Mouse (Mus musculus) C2C12 (cell line): Measurements from ENCODE around the gene Coro2b. TPM values are rescaled to one million over a fixed set of nuclear protein-coding genes. Genes with fewer than 3 reads are reported as not detected.

Source experiments
- H3K27me3 ChIP-seq: one replicate; pipeline ENCODE4 v1.6.1; 2011; ENCODE audit not compliant: control insufficient read depth, insufficient read depth, insufficient read length
- H3K36me3 ChIP-seq: one replicate; pipeline ENCODE4 v1.6.1; 2011; ENCODE audit not compliant: control insufficient read depth, insufficient read depth
- H3K4me3 ChIP-seq: one replicate; pipeline ENCODE4 v1.5.1; 2011; ENCODE audit warnings: mild to moderate bottlenecking, control low read depth; ENCODE audit not compliant: poor library complexity, insufficient read depth, severe bottlenecking
- H3K79me2 ChIP-seq: one replicate; pipeline ENCODE4 v1.6.1; 2011; ENCODE audit not compliant: control insufficient read depth, insufficient read depth
- H3K79me3 ChIP-seq: one replicate; pipeline ENCODE4 v1.6.1; 2011; ENCODE audit warnings: low read depth, control low read depth
- H3ac ChIP-seq: one replicate; pipeline ENCODE3; 2011; ENCODE audit warnings: low read depth; ENCODE audit not compliant: control insufficient read depth, insufficient read length
- CEBPB ChIP-seq: IDR thresholded peaks from one replicate; pipeline ENCODE4 v1.6.1; 2011; ENCODE audit warnings: low read depth, mild to moderate bottlenecking, control low read depth, moderate library complexity
- CTCF ChIP-seq: IDR thresholded peaks from one replicate; pipeline ENCODE4 v1.5.1; 2011; ENCODE audit not compliant: control insufficient read depth, insufficient read depth, insufficient read length
- FOSL1 ChIP-seq: IDR thresholded peaks from one replicate; pipeline ENCODE4 v1.8.0; 2011; ENCODE audit warnings: mild to moderate bottlenecking, low read length; ENCODE audit not compliant: poor library complexity, insufficient read depth, severe bottlenecking
- MAX ChIP-seq: IDR thresholded peaks from one replicate; pipeline ENCODE4 v1.6.1; 2011; ENCODE audit warnings: mild to moderate bottlenecking, control low read depth
- MYOD1 ChIP-seq: IDR thresholded peaks from one replicate; pipeline ENCODE4 v1.6.1; 2011; ENCODE audit warnings: low read depth; ENCODE audit not compliant: control insufficient read depth, insufficient read length
- MYOG ChIP-seq: IDR thresholded peaks from one replicate; pipeline ENCODE4 v1.6.1; 2011; ENCODE audit not compliant: control insufficient read depth, insufficient read length; ENCODE audit errors: extremely low read depth
- USF1 ChIP-seq: IDR thresholded peaks from one replicate; pipeline ENCODE4 v1.6.1; 2011; ENCODE audit warnings: low read depth, mild to moderate bottlenecking, control low read depth, moderate library complexity
- polyA plus RNA-seq: library from polyadenylated mRNA; unstranded; fragments of >200 nt; fragmentation: generic; extraction: Trizol; gene quantifications from one replicate; pipeline ENCODE4 v1.2.1, GENCODE M21; 2012; ENCODE audit warnings: missing spikeins

Gene Coro2b
- polyA plus RNA-seq, 1 experiment: 9.9 TPM

DNA sequence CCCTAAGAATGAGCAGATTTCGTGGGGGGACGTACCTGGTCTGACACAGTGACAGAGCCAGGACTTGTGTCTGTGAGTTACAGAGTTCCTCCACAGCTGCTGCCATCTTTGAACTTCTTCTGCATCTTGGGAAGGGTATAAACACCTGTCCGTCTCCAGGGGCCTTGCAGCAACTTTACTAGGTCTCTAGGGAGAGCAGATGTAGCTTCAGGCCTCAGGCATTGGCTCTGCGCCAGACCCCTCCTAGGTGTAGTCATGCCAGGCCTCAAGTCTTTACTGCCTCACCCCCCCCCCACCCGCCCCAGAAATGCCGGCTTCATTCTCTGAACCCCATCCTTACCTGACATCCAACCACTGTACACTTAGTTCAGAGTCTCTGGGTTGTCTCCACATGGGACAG lies 1.1 kb upstream of the Coro2b start:
- Histone ChIP-seq H3K79me2 (no peaks in the 10 kb centered on the region), H3K36me3 (no peaks in the 10 kb centered on the region), H3K4me3 (no peak overlapping the region), H3K27me3 (no peaks in the 10 kb centered on the region), H3K79me3 (no peaks in the 10 kb centered on the region), H3ac (no peak overlapping the region)
- no peak for TF ChIP-seq CEBPB
- no peak for TF ChIP-seq MYOG
- TF ChIP-seq MAX: no peak
- no peak for TF ChIP-seq MYOD1
- no peak for TF ChIP-seq USF1
- no peak for TF ChIP-seq CTCF
- no peak for TF ChIP-seq FOSL1

DNA sequence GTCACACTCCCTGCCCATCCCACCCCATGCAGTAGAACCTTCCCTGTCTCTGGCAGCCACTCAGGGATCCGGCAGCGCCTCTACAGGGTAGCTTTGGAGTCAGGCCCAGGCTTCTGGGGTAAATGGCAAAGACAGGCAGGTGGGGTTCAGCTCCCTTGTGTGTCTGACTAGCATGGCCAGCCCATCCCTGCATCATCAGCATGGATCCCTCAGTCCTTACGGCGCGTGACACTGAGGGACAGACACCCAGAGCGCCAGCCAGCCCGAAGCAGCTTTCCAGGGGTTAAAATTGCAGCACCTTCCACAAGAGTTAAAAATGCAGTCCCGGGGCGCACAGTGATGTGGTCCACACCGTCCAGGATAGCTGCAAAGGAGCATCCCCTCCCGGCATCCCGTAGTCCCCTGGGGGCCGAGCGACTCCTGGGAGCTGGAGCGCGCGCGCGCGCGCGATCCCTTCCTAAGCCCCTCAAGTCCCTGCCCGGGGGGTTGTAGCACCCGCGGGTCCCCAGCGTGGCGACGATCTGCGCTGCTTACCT lies 657 bp downstream of the Coro2b start:
- H3ac ChIP-seq: peak overlapping the region; percentile 58
- peak overlapping the region; percentile 23 for H3K4me3 ChIP-seq
- TF ChIP-seq FOSL1 (no peak), USF1 (no peak), CTCF (no peak), CEBPB (no peak), MYOD1 (no peak), MAX (no peak), MYOG (no peak)
- H3K79me2 ChIP-seq: no peaks in the 10 kb centered on the region
- H3K27me3 ChIP-seq: no peaks in the 10 kb centered on the region
- H3K36me3 ChIP-seq: no peaks in the 10 kb centered on the region
- no peaks in the 10 kb centered on the region for H3K79me3 ChIP-seq

DNA sequence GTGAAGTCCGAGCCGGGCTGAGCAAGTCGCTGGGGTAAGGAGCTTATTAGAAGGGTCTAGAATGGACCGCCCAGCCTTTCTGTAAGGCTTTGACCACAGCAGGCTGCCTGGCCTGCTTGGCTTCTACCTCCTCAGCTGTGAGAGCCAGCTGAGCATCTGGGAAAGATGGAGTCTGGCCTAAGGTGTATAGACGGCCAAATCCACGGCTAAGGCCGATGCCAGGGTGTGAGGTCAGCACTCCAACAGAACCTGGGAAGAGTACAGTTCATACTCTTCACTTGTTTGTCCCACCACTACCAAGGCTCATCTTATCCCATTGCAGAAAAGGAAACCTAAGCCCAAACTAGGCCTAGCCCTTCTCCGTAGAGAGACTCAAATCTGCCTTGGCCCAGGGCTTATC lies 1.3 kb downstream of the Coro2b start:
- H3K79me3 ChIP-seq: no peaks in the 10 kb centered on the region
- H3ac ChIP-seq: no peak overlapping the region
- H3K79me2 ChIP-seq: no peaks in the 10 kb centered on the region
- H3K27me3 ChIP-seq: no peaks in the 10 kb centered on the region
- no peak overlapping the region for H3K4me3 ChIP-seq
- TF ChIP-seq USF1 (no peak), MYOD1 (no peak), CEBPB (no peak), FOSL1 (no peak), MAX (no peak), CTCF (no peak), MYOG (no peak)
- H3K36me3 ChIP-seq: no peaks in the 10 kb centered on the region

DNA sequence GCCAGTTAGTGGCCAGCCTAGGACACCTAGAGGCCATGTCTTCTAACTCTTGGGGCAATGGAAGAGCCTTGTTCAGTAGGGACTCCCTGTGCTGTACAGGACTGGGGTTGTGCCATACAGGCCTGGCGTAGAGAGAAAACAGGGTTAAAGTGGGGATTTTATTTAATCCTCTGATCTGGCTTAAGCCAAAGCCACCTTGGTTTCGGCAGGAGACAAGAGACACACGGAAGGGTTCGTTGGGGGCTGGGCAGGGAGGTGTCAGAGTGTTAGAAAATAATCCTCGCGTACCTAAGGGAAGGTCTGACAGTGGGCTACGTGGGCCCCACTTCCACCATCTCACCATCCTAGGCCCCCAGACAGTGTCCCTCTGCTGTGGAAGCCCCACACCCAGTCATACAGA lies 2.2 kb downstream of the Coro2b start:
- no peak overlapping the region for H3ac ChIP-seq
- TF ChIP-seq MYOG (no peak), MYOD1 (no peak), USF1 (no peak), CEBPB (no peak), CTCF (no peak), FOSL1 (no peak), MAX (no peak)
- H3K79me2 ChIP-seq: no peaks in the 10 kb centered on the region
- H3K4me3 ChIP-seq: no peak overlapping the region
- no peaks in the 10 kb centered on the region for H3K27me3 ChIP-seq
- H3K36me3 ChIP-seq: no peaks in the 10 kb centered on the region
- H3K79me3 ChIP-seq: no peaks in the 10 kb centered on the region

DNA sequence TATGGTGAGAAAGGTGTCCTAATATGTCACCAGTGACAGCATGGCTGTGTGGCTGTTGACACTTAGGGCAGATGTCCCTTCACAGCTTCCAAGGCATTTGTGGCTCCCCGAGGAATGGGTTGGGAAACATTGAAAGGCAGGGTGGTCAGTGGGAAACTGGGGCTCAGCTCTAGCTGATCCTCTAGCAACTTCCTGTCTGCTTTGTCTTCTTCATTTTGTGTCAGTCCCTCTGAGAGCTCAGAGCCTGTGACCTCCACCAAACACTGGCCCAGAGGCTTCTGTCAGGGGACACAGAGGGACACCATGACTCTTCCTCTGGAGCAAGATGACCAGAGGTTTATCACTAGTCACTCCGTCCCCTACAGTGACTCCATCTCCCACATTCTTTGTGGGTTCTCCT lies 2.7 kb downstream of the Coro2b start:
- H3K4me3 ChIP-seq: no peak overlapping the region

DNA sequence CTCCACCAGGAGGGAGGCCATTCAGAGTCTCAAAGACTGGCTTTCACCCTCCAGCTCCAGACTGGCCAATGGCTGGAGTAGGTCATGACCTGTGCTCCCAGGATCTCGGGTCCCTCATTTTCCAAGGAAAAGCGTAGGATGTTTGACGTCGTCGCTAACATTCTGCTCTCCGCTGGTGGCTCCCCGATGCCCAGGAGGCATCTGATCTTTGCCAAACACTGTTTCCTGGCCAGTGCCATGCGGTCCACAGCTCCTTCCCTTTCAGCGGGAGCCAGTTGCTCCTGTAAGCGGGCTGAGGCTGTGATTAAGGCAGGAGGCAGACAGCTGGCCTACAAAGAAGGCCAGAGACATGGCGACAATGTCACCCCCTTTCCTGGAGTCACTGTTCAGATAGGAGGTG lies 4.0 kb downstream of the Coro2b start:
- Histone ChIP-seq H3K79me3 (no peaks in the 10 kb centered on the region), H3K36me3 (no peaks in the 10 kb centered on the region), H3ac (no peak overlapping the region), H3K79me2 (no peaks in the 10 kb centered on the region), H3K27me3 (no peaks in the 10 kb centered on the region), H3K4me3 (no peak overlapping the region)
- TF ChIP-seq CTCF (no peak), FOSL1 (no peak), USF1 (no peak), MAX (no peak), CEBPB (no peak), MYOG (no peak), MYOD1 (no peak)

More for the DNA sequence above, 2.7 kb downstream of the Coro2b start:
- no peaks in the 10 kb centered on the region for H3K79me3 ChIP-seq
- H3ac ChIP-seq: no peak overlapping the region
- no peaks in the 10 kb centered on the region for H3K36me3 ChIP-seq
- TF ChIP-seq FOSL1 (no peak), CEBPB (no peak), MYOD1 (no peak), MYOG (no peak), CTCF (no peak), USF1 (no peak), MAX (no peak)
- H3K79me2 ChIP-seq: no peaks in the 10 kb centered on the region
- no peaks in the 10 kb centered on the region for H3K27me3 ChIP-seq
